Mouse (Mus musculus) liver, embryonic 14.5 days (tissue): ENCODE data around the gene Map2k1. TPM values are rescaled to one million over a fixed set of nuclear protein-coding genes. Genes with fewer than 3 reads are reported as not detected.
"Not testable (repeated sequence)": the region's sequence is repeated elsewhere in the genome, so short reads cannot be mapped to it uniquely, and the experiment has no call there.

ENCODE experiments used
- ATAC-seq: fragments of 200-750 bp; cut with Nextera tagmentation; 2 replicates; pipeline ENCODE4 v1.8.0; 2017; ENCODE audit warnings: moderate number of reproducible peaks, mild to moderate bottlenecking, moderate library complexity; ENCODE audit not compliant: insufficient read depth
- DNase-seq, 3 experiments: peaks; one replicate each; pipeline ENCODE4 v3.0.0-alpha.2; 2012 to 2013; ENCODE audit warnings: low read depth in 3 of 3, low spot score in 3 of 3
- H3K27ac ChIP-seq: fragments of 300-500 bp; sonication (generic); 2 replicates; pipeline ENCODE4 v1.5.1; 2014; ENCODE audit warnings: moderate library complexity, mild to moderate bottlenecking, control low read depth, inconsistent platforms
- H3K27me3 ChIP-seq: fragments of 300-500 bp; sonication (generic); 2 replicates; pipeline ENCODE4 v1.6.1; 2014; ENCODE audit warnings: mild to moderate bottlenecking, low read length, moderate library complexity; ENCODE audit not compliant: control insufficient read depth, insufficient read depth
- H3K36me3 ChIP-seq: fragments of 300-500 bp; sonication (generic); replicated peaks from 2 replicates; pipeline ENCODE4 v1.6.1; 2014; ENCODE audit warnings: low read depth; ENCODE audit not compliant: control insufficient read depth, insufficient read depth
- H3K4me1 ChIP-seq, 2 experiments: fragments of 200-500 bp in 1 of 2; fragments of 300-500 bp in 1 of 2; sonication (generic) in 1 of 2; replicated peaks; 2 replicates each; pipeline ENCODE4 v1.6.1; 2012 to 2014; ENCODE audit warnings: antibody characterized with exemption in 1 of 2, inconsistent platforms in 1 of 2, low read length in 1 of 2; ENCODE audit not compliant: control insufficient read depth in 2 of 2, insufficient read depth in 2 of 2
- H3K4me2 ChIP-seq: fragments of 300-500 bp; sonication (generic); 2 replicates; pipeline ENCODE4 v1.6.1; 2014; ENCODE audit warnings: low read depth, mild to moderate bottlenecking, control low read depth, moderate library complexity
- H3K4me3 ChIP-seq, 2 experiments: fragments of 200-500 bp in 1 of 2; fragments of 300-500 bp in 1 of 2; sonication (generic) in 1 of 2; 2 replicates each; pipeline ENCODE4 v1.5.1; 2012 to 2014; ENCODE audit warnings: low read depth in 2 of 2, low read length in 2 of 2, mild to moderate bottlenecking in 2 of 2, control low read depth in 1 of 2, inconsistent platforms in 1 of 2, moderate library complexity in 1 of 2; ENCODE audit not compliant: insufficient read depth in 1 of 2
- H3K9ac ChIP-seq: fragments of 300-500 bp; sonication (generic); replicated peaks from 2 replicates; pipeline ENCODE4 v1.6.1; 2014; ENCODE audit warnings: mild to moderate bottlenecking, control low read depth, moderate library complexity
- H3K9me3 ChIP-seq: fragments of 300-500 bp; sonication (generic); 2 replicates; pipeline ENCODE4 v1.6.1; 2016; ENCODE audit warnings: low read length, mixed read lengths; ENCODE audit not compliant: control insufficient read depth
- CTCF ChIP-seq: IDR thresholded peaks from 2 replicates; pipeline ENCODE4 v1.5.1; 2016; ENCODE audit warnings: antibody characterized with exemption, low read depth, control low read depth
- EP300 ChIP-seq: IDR thresholded peaks from 2 replicates; pipeline ENCODE4 v1.6.1; 2016; ENCODE audit warnings: antibody characterized with exemption, low read depth
- WGBS: fragments of 180-500 bp; shearing (Covaris S2); extraction: QIAGEN DNeasy Blood & Tissue Kit; methylation state at CpG from one replicate; pipeline ENCODE4 v1.1.7; 2014; ENCODE audit not compliant: insufficient replicate concordance; 5-methylcytosine and 5-hydroxymethylcytosine counted together
- polyA plus RNA-seq, 2 experiments: library from polyadenylated mRNA; depleted of rRNA in 1 of 2; stranded (reverse) in 1 of 2; unstranded in 1 of 2; fragments of >200 nt; fragmentation: Nextera tagmentation in 1 of 2; extraction: Ambion mirVana in 1 of 2; gene quantifications; 2 replicates each; pipeline versions ENCODE4 v1.2.1 to v1.2.3; 2012 to 2014

The Map2k1 gene
- polyA plus RNA-seq, 2 experiments: 13.5 to 25.7 TPM

DNA sequence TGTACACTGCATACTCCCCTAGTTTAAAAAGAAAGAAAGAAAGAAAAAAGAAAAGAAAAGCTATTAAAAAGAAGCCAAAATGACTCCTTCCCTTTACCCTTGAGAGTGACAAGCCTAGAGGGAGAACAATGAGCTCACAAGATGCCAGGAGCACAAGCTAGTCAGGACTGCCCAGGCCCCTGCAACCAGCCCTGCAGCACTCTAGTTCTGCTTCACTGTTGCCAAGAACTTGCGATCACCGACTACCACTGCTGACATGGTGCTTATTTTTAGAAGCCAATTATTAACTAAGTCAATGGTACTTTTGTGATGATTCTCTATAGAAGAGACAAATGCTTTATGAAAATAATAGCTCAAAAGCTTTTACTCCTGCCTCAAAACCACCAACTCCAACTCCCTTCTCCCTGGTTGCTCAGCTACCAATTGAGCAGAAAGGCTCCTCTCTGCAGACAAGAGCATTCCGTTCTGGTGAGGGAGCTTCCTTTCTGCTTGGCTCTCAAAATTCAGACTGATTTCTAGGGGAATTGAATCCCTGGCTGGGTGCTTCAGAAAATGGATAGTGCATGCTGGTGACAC lies 45.8 kb downstream of the Map2k1 start:
- no peak for DNase-seq
- 81% methylated on average over 3 of the region's 3 CpGs for WGBS
- no peak for ATAC-seq
- H3K4me3 ChIP-seq: no peak overlapping the region
- no peak overlapping the region for H3K9ac ChIP-seq
- H3K27ac ChIP-seq: no peak overlapping the region
- H3K36me3 ChIP-seq: no peaks in the 10 kb centered on the region; the same call in 1 of the 2 replicates
- H3K27me3 ChIP-seq: no peaks in the 10 kb centered on the region
- H3K4me2 ChIP-seq: no peak overlapping the region
- H3K9me3 ChIP-seq: no peaks in the 10 kb centered on the region
- H3K4me1 ChIP-seq: no peaks in the 10 kb centered on the region
- TF ChIP-seq EP300 (no peak), CTCF (no peak)

- TF ChIP-seq CTCF (no peak), EP300 (no peak)
Observed at GRCm38 (mm10) chr9:64202866-64203265, 50.6 kb downstream of the Map2k1 start.

DNA sequence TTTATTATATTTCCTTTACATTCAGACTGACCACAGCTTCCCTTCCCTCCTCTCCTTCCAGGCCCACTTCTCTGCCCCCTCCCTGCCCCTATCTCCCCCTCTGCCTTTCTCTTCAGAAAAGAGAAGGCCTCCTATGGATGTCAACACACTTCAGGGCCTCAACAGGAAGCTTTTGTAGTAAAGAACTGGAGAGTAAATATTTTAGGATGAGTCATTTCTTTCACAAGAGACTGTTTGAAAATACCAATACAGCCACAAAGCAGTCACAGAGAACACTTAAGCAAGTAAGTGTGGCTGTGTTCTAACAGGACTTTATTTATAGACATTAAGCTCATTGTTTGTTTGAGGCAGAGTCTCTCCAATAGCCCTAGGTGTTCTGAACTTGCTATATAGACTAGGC lies 51.1 kb downstream of the Map2k1 start:
- Histone ChIP-seq H3K9me3 (no peaks in the 10 kb centered on the region), H3K27ac (no peak overlapping the region), H3K4me3 (no peak overlapping the region), H3K4me1 (peaks cover 0 to 3% of the 10 kb centered on the region in 2 experiments; a peak in 1 of 4 replicates), H3K4me2 (no peak overlapping the region), H3K36me3 (no peaks in the 10 kb centered on the region; the same call in 1 of the 2 replicates), H3K27me3 (no peaks in the 10 kb centered on the region), H3K9ac (no peak overlapping the region)
- ATAC-seq: no peak
- DNase-seq: no peak
- no peak for TF ChIP-seq EP300
- no peak for TF ChIP-seq CTCF

More at GRCm38 (mm10) chr9:64202866-64203265, 50.6 kb downstream of the Map2k1 start:
- Histone ChIP-seq H3K4me2 (no peak overlapping the region), H3K27ac (no peak overlapping the region), H3K4me3 (no peak overlapping the region), H3K9me3 (no peaks in the 10 kb centered on the region), H3K36me3 (no peaks in the 10 kb centered on the region; the same call in 1 of the 2 replicates), H3K4me1 (peaks cover 0 to 3% of the 10 kb centered on the region in 2 experiments; a peak in 1 of 4 replicates), H3K27me3 (no peaks in the 10 kb centered on the region), H3K9ac (no peak overlapping the region)
- ATAC-seq: no peak
- no peak for DNase-seq

- no peak for ATAC-seq
- H3K9me3 ChIP-seq: no peaks in the 10 kb centered on the region
- WGBS: 45% methylated on average over 2 of the region's 2 CpGs
- no peak overlapping the region for H3K9ac ChIP-seq
- no peak for TF ChIP-seq EP300
- TF ChIP-seq CTCF: no peak
- no peak overlapping the region for H3K27ac ChIP-seq
- no peak overlapping the region for H3K4me2 ChIP-seq
- no peak overlapping the region for H3K4me3 ChIP-seq
- H3K4me1 ChIP-seq: peaks cover 0 to 3% of the 10 kb centered on the region in 2 experiments; a peak in 1 of 4 replicates
- DNase-seq: no peak
- no peaks in the 10 kb centered on the region; the same call in 1 of the 2 replicates for H3K36me3 ChIP-seq
- no peaks in the 10 kb centered on the region for H3K27me3 ChIP-seq
Observed at GRCm38 (mm10) chr9:64199897-64200296, 53.5 kb downstream of the Map2k1 start.

- H3K4me3 ChIP-seq, ATAC-seq, H3K27ac ChIP-seq, H3K4me1 ChIP-seq, H3K4me2 ChIP-seq, DNase-seq, H3K36me3 ChIP-seq, H3K9me3 ChIP-seq, H3K9ac ChIP-seq, H3K27me3 ChIP-seq: not testable (repeated sequence)
- WGBS: 74% methylated on average over 7 of the region's 7 CpGs
Observed at GRCm38 (mm10) chr9:64198763-64199418, 54.5 kb downstream of the Map2k1 start.
